Mouse (Mus musculus) left cerebral cortex, adult 11 months (tissue): ENCODE measurements at regions not wholly inside any gene's neighbourhood (a gene's known extent, or its start where the extent isn't known, plus 50 kb on each side); places are given as distances from the start of the nearest gene placed in this dataset.

Source experiments
- DNase-seq: peaks from one replicate; pipeline ENCODE4 v3.0.0; 2022; ENCODE audit warnings: low spot score

GRCm38 (mm10) chr13:36807961-36808360 is 73.0 kb upstream of the Nrn1 start:
- no peak for DNase-seq

- peak; percentile 37 for DNase-seq
Observed at GRCm38 (mm10) chr13:36789360-36789759, 54.4 kb upstream of the Nrn1 start.
